Mouse (Mus musculus) G1E-ER4 (cell line): ENCODE results near the gene Srprb. TPM values are rescaled to one million over a fixed set of nuclear protein-coding genes. Genes with fewer than 3 reads are reported as not detected.

Experiments used
- GATA1 ChIP-seq: IDR thresholded peaks from one replicate; pipeline ENCODE4 v1.8.0; 2012; ENCODE audit warnings: low read length, inconsistent platforms
- polyA plus RNA-seq: library from polyadenylated mRNA; stranded (reverse); fragments of >175 nt; gene quantifications from 2 replicates; pipeline ENCODE4 v1.2.3, GENCODE M21; 2012

Srprb gene
- polyA plus RNA-seq, 1 experiment = 13.2 TPM

DNA sequence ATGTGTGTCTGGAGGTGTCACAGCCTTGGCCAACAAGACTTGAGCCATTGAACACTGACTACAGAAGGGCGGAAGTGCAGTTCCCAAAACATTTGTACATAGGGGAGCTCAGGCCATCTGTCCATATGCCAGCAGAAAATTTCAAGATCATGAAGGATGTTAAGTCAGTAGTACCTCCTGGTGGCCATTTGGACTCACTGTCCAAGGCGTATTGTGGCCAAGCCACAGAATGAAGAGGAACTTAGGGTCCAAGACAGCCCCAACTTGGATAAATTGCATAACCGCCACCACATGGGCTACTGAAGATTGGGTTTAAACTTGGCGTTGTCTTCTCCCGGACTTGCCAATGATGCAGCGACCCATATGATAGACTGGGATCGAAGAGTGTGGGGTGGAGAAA, 26.2 kb downstream of the Srprb start:
- no peak for TF ChIP-seq GATA1

DNA sequence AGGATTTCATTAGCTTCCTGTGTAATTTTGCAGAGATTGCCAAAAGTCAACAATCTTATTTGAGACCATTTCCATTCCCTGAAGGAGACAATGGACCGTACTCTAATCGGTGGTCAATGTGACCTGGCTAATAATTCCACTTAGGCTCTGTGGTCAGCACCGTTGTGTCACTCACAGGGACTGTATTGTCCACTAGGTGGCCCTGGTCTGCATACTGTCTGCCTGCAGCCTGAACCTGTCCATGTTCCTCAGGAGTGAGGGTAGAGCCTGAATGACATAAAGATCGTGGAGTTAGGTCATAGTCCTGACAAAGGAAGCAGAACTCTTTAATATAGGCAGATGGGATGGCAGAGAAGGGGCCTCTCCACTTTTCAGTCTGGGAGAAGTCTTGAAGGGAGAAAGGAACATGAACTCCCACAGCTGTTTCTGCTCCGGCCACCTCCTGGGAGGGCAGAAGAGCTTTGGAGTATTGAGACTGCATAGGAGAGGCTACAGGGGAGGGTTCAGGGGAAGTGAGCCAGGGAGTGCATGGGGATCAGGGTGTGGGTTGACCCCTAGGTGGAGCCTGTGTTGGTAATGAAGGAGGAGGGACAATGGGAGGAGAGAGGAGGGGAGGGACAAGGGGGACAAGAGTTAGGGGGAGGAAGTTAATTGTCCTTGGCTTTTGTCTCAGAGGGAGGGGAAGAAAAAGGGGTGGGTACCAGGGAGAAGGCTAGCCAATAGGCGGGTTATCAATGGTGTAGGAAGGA, 27.0 kb downstream of the Srprb start:
- no peak for TF ChIP-seq GATA1

DNA sequence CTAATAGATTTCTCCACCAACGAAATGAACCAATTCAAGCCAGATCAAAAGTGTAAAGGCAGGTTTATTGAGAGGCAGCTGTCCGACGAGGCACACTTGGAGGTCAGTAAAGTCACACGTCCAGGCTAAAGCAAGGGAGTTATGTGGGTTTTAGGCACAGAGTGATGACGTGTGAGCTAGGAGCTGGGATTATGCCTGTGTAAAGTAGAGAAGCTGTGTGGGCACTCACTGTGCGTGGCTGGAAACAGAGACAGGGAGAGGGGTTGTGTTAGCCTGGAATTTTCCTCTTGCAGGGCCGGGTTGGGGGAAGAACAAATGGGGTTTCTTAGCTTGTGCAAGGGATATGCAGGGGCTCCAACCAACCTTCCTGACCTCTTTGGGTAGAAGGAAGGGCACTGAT, 33.2 kb downstream of the Srprb start:
- TF ChIP-seq GATA1 = no peak

DNA sequence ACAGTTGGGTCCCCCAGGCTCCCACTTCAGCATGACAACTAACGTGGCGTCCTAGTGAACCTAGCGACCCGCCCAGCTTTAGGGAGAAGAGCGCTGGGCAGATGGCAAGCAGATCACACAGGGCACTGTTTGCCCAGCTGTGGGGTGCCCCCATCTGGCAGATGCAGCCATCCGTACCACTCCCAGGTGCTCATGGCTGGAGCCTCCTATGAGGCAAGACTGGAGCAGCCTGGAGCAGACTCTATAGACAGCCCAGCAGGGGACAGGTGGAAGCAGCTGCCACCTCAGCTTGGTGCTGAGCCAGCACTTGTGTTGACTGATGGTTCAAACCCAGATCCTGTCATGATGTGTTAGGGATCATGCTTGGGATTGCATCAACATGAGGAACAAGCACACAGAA, 33.9 kb downstream of the Srprb start:
- TF ChIP-seq GATA1 = no peak

DNA sequence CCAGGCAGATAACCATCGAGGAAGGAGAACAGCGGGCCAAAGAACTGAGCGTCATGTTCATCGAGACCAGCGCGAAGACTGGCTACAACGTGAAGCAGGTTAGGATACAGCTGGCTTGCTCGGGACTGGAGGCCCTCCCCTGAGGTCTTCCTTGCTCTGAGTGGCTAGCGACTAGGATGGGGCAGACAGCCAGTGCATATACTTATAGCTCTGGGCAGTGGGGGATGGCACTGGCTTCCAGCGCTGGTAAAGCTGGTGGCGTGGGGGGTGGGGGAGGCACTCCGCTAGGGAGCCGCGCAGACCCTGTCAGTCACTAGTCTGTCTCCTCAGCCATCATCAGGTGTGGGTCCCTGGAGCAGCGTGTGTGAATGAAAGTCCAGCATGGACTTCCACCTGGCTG, 38.1 kb downstream of the Srprb start:
- no peak for TF ChIP-seq GATA1

DNA sequence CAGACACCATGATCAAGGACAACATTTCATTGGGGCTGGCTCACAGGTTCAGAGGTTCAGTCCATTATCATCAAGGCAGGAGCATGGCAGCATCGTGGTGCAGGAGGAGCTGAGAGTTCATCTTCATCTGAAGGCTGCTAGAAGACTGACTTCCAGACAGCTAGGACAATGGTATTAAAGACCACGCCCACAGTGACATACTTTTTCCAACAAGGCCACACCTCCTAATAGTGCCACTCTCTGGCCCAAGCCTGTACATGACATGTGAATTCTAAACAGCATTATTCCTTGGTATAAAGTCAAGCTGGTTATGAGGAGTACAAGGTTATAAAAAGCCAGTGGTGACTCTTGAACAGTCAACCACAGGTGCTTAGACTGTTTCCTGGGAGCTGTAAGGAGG, 47.4 kb downstream of the Srprb start:
- no peak for TF ChIP-seq GATA1

DNA sequence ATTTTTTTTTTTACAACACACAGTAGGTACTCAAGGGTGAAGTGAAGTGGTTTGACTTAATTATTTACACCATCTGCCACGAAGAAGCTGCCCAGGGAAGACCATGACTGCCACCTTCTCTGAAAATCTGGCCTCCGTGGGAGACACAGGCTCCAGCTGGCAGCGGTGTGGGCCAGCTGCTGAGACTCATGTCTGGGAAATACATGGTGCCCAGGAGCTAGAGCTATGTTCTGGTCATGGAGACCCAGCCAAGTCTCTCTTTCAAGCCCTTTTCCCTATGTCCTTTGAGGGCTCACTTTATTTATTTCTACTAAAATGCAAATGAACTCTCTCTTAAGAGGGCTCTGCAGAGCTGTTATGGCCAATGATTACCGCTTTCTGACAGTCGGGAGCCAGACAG, 48.7 kb downstream of the Srprb start:
- TF ChIP-seq GATA1 = no peak

DNA sequence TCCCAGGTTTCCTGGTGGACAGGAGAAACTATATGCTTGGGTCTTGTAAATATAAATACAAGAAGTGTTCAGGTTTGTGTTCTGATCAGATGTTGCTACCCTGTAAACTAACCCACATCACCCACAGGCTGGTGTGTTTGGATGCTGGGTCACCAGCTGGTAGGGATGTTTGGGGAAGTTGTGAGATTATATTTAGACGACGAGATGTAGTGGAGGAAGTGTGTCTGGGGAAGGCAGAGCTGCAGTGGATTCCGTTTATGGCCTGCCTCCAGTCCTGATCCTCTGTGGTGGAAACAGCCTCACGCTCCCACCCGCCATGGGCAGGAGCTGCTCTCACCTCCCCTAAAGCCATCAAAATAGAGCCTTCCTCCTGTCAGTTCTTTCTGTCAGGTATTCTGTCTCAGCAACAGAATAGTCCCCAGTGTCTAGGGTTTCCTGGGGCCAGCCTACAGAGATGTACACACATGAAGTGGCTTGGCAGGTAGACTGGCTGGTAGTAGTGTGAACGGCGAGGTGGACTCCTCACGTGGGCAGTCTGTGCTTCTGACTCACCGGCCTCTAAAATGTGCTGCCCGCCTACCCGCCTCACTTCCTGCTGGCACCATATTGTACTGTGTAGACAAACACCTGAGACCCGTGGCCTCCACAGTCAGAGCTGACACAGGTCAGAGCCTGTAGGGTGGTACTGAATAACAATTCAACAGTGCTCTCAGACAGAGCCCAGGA, 52.7 kb downstream of the Srprb start:
- no peak for TF ChIP-seq GATA1

DNA sequence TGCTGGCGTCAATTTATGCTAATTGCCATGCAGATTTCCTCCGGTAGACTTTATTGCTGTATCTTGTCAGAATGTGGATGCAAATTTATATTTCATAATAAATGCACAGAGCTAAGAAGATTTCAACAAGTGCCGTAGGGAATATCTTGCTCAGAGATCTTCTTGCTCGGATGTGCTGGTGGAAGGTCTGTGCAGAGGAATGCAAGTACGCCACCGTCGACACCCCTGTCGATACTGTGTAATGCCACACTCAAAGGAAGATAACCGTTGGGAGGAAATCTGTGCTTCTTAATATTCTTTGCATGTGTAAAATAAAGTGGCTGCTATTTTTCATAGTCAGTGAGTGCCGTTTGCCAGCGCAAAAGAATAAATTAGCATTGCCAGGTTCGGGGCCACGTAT, 54.8 kb downstream of the Srprb start:
- no peak for TF ChIP-seq GATA1

DNA sequence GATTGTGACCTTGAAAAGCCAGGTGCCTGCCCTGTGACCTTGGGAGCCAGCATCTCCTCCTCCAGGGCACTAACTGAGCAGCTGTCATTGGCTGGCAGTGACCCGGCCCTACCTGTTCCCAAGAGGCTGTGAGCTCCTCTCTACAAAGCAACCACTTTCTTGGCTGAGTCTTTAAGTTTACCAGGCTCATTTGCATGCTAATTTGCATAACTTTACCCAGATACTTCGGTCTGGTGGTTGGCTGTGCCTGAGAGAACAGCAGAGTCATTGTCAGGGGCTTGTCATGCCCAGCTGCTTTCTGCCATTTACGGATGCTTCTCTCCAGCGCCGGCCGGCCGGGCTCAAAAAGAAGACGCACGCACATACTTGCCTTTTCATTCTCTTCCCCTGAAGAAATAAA, 55.2 kb downstream of the Srprb start:
- no peak for TF ChIP-seq GATA1

DNA sequence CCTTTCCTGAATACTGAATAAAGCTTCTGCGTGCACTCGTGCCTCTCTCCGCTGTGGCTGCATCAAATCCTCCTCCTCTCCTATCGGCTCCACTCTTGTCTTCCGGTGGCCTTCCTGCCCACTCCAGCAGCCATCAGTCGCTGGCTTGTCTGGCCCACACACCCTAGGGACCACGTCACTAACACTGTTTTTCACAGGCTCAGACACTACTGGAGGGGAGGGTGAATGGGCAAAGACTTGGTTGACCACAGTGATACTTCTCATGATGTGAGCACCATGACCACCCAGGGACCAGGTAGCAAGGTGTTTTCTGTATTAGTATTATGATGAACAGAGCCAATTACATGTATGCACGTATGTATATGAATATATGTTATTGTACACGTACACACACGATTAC, 55.7 kb downstream of the Srprb start:
- TF ChIP-seq GATA1 = no peak

DNA sequence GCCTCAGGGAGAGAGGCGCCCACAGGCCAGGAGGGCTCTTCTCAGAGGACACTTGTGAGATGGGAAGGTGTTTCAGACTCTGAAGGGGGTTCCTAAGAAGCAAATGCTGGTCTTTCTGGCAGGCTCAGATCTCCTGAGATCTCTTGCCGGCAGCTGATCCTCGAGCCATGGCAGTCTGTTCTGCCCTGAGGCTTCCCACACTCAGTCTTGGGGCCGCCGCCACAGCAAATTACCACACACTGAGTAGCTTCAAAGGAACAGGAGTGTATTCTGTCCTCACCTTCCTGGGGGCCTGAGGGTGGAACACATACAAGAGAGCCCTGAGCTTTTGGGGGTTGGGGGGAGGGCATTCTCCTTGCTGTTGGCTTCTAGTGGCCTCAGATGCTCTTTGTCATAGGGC, 56.6 kb downstream of the Srprb start:
- no peak for TF ChIP-seq GATA1

DNA sequence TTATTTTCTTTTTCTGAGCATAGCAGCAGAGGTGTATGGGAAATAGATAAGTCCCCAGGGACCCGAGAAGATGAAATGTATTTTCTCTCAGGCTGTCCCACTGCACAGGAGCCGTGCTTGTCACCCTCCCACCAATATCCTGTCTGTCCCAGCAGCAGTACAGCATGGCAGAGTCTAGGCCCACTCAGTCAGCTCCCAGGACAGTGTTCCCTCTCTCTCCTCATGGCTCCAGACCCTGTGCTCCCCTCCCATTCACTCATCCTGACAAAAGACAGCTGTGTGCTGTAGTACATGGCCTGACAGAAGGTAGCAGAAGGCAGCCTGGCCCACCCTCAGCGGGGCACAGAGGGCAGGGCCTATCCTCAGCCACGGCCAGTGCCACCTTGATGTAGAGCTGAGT, 58.1 kb downstream of the Srprb start:
- no peak for TF ChIP-seq GATA1

DNA sequence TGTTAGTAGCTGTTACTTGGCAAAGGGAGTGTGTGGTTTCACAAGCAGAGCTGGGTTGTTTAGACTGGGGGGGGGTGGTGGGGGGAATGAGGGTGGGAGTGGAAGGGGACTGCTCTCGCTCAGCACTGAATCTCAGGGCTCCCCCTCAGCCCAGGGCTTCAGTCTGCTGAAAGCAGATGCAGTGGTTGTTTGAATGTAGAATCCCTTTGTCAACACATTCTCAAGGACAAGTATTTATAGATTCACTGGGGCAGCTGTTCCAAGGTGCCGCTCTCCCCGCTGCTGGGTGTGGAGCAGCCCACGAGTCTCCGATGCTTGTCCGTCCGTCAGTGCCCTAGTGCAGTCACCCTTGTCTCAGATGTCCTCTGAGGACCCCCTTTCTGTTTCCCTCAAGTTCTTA, 60.7 kb downstream of the Srprb start:
- no peak for TF ChIP-seq GATA1

DNA sequence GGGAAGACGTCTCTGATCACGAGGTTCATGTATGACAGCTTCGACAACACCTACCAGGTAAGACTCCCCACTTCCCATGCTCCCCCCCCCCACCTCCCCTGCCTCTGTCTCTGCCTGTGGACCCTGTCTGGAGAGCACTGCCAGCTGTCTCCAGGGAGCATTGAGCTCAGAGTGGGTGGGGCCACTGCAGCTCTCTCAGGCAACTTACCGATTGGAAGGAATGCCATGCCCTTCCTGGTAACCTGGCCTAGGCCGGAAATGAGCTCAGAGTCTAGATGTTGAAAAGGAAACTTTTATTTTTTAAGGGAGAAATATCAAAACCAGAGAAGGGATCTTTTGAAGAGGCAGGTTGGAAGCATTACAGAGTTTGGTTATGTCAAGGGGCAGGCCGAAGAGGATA, 61.6 kb downstream of the Srprb start:
- TF ChIP-seq GATA1 = no peak

DNA sequence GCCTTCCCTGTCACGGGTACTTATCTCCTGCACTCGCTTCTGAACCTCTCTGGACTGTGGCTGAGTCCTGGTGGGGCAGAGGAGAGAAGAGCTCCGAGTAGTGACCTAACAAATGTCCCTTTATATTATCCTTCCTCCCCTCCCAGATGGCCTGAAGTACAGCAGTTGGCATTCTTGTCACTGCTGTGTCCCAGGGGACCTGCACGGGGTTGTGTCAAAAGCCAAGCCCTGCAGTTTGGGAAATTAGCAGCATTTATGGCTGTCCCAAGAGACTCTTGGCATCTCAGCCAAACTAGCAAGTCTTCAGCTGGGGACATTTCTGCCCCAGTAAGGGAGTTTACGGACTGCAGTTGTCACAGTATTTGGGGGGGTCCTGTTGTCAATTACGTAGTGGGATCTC, 62.5 kb downstream of the Srprb start:
- no peak for TF ChIP-seq GATA1

Other genes starting within 250 kb of the Srprb start
- gene Slco2a1, start 213.4 kb downstream of the Srprb start, polyA plus RNA-seq = not detected in 2 replicates
- gene Rab6b, start 90.3 kb downstream of the Srprb start, polyA plus RNA-seq = not detected in 2 replicates
- not detected in 2 replicates for gene Gm20425, start 28.2 kb upstream of the Srprb start, polyA plus RNA-seq
- gene Trf, start 28.3 kb upstream of the Srprb start, polyA plus RNA-seq = not detected in 2 replicates
- 3.3 and 4.2 TPM in 2 replicates for gene 1300017J02Rik, start 102.9 kb upstream of the Srprb start, polyA plus RNA-seq
- 45.7 and 55.1 TPM in 2 replicates for gene Topbp1, start 103.1 kb upstream of the Srprb start, polyA plus RNA-seq
- 294 and 445 TPM in 2 replicates for gene Cdv3, start 163.7 kb upstream of the Srprb start, polyA plus RNA-seq